ENCODE assay signal across 20 mouse cellular contexts in genomic region chr5:119228691-119229090, GRCm38 (mm10).
DNase-seq lines count a peak whose midpoint lies in the region.
"Had no signal": no experiment of that assay in that cellular context is flagged by ENCODE, and none has a peak within 500 bp of the region (broad histone marks: within the 10 kb centered on the region; RNA-seq: fewer than 3 reads in every experiment).

No protein-coding gene starts in this region.

- DNase-seq in 3T3-L1 (ENCODE audit: low read depth, low spot score) (peak; percentile 77), NIH3T3 (ENCODE audit: low read depth) (peak; percentile 77)
- DNase-seq in fibroblast of lung, adult 2 months (ENCODE audit: low read depth): peak; percentile 64
- no peak for DNase-seq in hindbrain, embryonic 10.5 days (ENCODE audit: low spot score)
- no peak for DNase-seq in adrenal gland, postnatal 36 days
- no peak for DNase-seq in ovary, adult 18-20 months (ENCODE audit: low spot score)
- DNase-seq: adrenal gland, adult 2 months; adrenal gland, postnatal 10 days; adrenal gland, postnatal 25 days; cerebellum, adult 11-12 months; cerebellum, adult 2 months; cerebellum, adult 9-10 months; cerebellum, postnatal 10 days; cerebellum, postnatal 25 days; forebrain, postnatal 0 days had no signal

- H3K4me1 ChIP-seq in hindbrain, embryonic 10.5 days (replicated peaks): no peaks in the 10 kb centered on the region
- H3K4me1 ChIP-seq: embryonic facial prominence, embryonic 10.5 days; embryonic facial prominence, embryonic 12.5 days; forebrain, embryonic 13.5 days; forebrain, embryonic 15.5 days had no signal

- no peaks in the 10 kb centered on the region for H3K27me3 ChIP-seq in hindbrain, embryonic 10.5 days (ENCODE audit: insufficient read depth, poor library complexity, severe bottlenecking)
- H3K27me3 ChIP-seq: embryonic facial prominence, embryonic 12.5 days; forebrain, embryonic 13.5 days; forebrain, embryonic 15.5 days had no signal

- no peaks in the 10 kb centered on the region for H3K36me3 ChIP-seq in hindbrain, embryonic 10.5 days
- H3K36me3 ChIP-seq: embryonic facial prominence, embryonic 10.5 days; embryonic facial prominence, embryonic 12.5 days; forebrain, embryonic 15.5 days had no signal

- no peak overlapping the region for H3K27ac ChIP-seq in hindbrain, embryonic 10.5 days
- H3K27ac ChIP-seq: embryonic facial prominence, embryonic 10.5 days; embryonic facial prominence, embryonic 12.5 days; forebrain, embryonic 13.5 days; forebrain, embryonic 15.5 days had no signal

- no peaks in the 10 kb centered on the region for H3K9me3 ChIP-seq in hindbrain, embryonic 10.5 days
- H3K9me3 ChIP-seq: embryonic facial prominence, embryonic 10.5 days; embryonic facial prominence, embryonic 12.5 days; forebrain, embryonic 13.5 days; forebrain, embryonic 15.5 days had no signal

- H3K4me3 ChIP-seq in hindbrain, embryonic 10.5 days: no peak overlapping the region
- H3K4me3 ChIP-seq: embryonic facial prominence, embryonic 10.5 days; embryonic facial prominence, embryonic 12.5 days; erythroblast, embryonic 14.5 days; forebrain, embryonic 13.5 days; forebrain, embryonic 15.5 days had no signal

- WGBS in hindbrain, embryonic 10.5 days: 92% methylated on average over 5 of the region's 5 CpGs

Comparison
In these comparisons a context has a peak if more than half of its experiments do, and no peak if none do; other contexts are left out.
1. DNase-seq: peak in 3T3-L1 (single experiment), NIH3T3 (single experiment) and fibroblast of lung, adult 2 months (single experiment); none in hindbrain, embryonic 10.5 days (single experiment), adrenal gland, postnatal 36 days (0 of 2) and ovary, adult 18-20 months (single experiment).